Mouse (Mus musculus) lung, postnatal 0 days (tissue): ENCODE data around the gene Arl4a.

Source experiments
- CTCF ChIP-seq: IDR thresholded peaks from 2 replicates; pipeline ENCODE4 v1.5.1; 2016; ENCODE audit warnings: antibody characterized with exemption, mild to moderate bottlenecking
- EP300 ChIP-seq: IDR thresholded peaks from 2 replicates; pipeline ENCODE4 v1.6.1; 2016; ENCODE audit warnings: antibody characterized with exemption, mild to moderate bottlenecking, control low read depth

- TF ChIP-seq EP300 (no peak), CTCF (no peak)
Observed at GRCm38 (mm10) chr12:39979066-39979465, 58.8 kb downstream of the Arl4a start.
